Mouse (Mus musculus): ENCODE measurements at regions not wholly inside any gene's neighbourhood (a gene's known extent, or its start where the extent isn't known, plus 50 kb on each side); places are given as distances from the start of the nearest gene placed in this dataset.
"Not testable (repeated sequence)": the region's sequence is repeated elsewhere in the genome, so short reads cannot be mapped to it uniquely, and the experiment has no call there.

DNA sequence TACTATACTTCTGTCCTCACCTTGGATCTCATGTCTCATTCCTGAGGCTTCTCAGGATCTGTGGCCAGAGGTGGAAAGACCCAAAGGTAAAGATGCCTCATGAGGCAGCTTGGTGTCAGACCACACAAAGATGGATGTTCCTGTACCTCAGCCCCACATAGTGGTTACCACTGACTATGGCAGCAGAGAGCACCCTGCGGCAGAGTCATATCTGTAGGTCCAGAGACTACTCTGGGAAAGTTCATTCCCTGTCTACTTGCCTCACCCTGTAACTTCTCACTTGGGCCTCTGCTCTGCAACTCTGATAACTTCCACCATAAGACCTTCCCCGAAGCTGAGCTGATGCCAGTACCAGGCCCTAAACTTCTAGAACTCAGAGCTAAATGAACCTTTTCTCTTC is 91.9 kb upstream of the Klf13 start:
- no peak for DNase-seq (ENCODE audit: low read depth)

- no peak for DNase-seq (ENCODE audit: low read depth)
Observed at GRCm38 (mm10) chr7:64027100-64027499, 88.4 kb upstream of the Klf13 start.

DNA sequence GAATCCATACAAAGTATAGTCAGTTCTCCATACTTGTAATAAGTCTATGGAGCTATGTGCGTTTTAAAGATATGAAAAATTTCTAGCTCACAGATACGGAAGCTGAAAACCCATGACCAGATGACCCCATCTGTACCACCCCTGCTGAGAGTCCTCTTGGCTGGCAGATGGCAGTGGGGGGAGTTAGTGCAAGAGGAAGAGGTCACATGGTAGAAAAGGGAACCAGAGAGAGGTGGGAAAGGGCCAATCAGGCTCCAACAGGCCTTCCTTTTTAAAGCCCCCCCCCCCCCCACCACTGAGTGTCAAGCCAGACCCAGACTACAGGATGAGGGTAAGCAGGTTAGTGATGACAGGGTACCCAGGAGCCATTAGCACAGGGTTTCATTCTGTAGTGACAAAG is 86.4 kb upstream of the Klf13 start:
- no peak for DNase-seq (ENCODE audit: low read depth)

- DNase-seq (ENCODE audit: low read depth): no peak
Observed at GRCm38 (mm10) chr7:64024253-64024652, 85.5 kb upstream of the Klf13 start.

DNA sequence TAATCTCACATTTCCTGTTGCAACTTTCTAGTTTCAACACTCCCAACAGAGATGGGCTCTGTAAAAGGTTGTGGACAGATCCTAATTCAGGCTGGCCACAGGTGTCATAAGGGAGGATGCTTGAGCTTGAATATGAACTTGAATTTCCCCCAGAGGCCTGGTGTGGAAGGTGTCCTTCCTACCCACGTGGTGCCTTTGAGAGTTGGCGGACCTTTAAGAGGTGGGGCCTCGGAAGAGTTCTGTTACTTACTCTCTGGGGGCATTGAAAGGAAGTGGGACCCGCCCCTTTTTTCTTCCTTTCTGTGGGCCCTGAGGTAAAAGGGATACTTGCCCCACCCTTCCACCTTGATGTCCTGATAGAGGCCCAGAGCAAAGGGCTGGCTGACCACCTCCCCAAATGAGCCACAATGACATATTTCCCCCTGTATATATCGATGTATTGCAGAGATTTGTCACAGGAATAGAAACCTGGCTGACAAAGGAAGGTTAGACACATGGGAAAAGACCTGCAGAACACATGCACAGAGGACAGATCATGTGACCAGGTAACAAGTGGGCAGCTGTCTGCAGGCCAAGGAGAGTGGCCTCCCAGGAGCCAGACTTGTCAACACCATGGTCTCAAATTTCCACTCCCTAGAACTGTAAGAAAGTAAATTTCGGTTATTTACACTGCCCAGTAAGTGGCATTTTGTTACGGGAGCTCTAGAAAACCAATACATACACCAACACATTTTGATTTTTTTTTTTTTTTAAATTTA is 84.2 kb upstream of the Klf13 start:
- DNase-seq (ENCODE audit: low read depth): no peak

DNA sequence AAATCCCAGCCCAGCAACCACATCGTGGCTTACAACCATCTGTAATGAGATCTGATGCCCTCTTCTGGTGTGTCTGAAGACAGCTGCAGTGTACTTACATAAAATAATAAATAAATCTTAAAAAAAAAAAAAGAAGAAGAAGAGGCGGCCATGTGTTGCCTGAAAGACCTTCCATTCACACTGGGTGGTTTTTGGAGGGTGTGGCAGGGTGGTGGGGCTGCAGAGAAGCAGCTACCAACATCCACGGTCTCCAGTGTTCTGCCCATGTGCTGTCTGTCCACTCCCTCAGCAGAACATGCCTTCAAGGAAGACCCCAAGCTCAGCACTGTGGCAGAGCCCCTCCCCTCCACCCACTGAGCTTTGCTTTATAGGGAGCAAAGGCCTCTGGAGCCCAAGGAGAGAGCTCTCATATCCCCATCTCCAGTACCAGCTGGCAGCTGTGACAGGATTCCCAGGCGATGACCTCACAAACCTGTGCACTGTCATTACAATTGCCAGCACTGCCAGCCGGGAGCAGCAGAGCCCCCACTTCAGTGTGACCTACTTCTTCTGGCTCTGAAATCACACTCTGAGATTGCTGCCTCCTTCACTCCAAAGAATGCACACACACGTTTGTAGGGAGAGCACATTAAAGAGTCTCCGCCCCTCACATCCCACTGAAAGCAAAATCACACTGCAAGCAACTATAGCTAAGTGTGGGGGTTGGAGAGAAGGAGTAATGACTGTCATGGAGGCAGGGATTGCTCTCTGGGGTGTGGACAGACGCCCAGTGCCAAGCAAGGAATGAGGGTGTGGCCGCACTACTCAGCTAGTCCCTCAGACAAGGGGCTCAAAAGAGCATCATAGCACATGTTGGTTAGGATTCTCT is 82.8 kb upstream of the Klf13 start:
- no peak for DNase-seq (ENCODE audit: low read depth)

DNA sequence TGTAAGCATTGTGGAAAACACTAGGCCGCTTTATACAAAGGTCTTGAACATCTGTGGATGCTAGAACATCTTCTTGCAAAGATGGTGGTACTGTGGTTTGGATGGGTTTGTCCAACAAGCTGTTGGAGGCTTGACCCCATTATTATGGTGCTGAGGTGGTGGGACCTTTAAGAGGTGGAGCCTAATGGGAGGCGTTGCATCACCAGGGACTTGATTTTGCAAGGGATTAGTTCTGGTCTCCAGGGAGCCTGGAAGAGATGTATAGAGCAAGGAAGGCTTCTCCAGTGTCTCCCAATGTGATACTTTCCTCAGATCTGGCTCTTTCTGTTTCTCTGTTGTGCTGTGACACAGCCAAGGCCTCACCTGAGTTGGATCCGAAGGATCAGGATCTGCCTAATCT is 79.4 kb upstream of the Klf13 start:
- no peak for DNase-seq (ENCODE audit: low read depth)

GRCm38 (mm10) chr7:64016874-64017273 is 78.2 kb upstream of the Klf13 start:
- no peak for DNase-seq (ENCODE audit: low read depth)

DNA sequence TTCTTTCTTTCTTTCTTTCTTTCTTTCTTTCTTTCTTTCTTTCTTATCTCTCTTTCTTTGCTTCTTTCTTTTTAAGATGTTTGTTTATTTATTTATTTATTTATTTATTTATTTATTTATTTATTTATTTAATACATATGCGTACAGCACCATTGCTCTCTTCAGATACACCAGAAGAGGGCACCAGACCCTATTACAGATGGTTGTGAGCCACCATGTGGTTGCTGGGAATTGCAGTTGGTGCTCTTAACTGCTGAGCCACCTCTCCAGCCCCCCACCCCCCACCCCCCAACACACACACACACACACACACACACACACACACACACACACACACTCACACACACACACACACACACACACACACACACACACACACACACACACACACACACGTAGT is 76.4 kb upstream of the Klf13 start:
- not testable (repeated sequence) for DNase-seq (ENCODE audit: low read depth)

GRCm38 (mm10) chr7:64014227-64014626 is 75.5 kb upstream of the Klf13 start:
- DNase-seq (ENCODE audit: low read depth): no peak

DNA sequence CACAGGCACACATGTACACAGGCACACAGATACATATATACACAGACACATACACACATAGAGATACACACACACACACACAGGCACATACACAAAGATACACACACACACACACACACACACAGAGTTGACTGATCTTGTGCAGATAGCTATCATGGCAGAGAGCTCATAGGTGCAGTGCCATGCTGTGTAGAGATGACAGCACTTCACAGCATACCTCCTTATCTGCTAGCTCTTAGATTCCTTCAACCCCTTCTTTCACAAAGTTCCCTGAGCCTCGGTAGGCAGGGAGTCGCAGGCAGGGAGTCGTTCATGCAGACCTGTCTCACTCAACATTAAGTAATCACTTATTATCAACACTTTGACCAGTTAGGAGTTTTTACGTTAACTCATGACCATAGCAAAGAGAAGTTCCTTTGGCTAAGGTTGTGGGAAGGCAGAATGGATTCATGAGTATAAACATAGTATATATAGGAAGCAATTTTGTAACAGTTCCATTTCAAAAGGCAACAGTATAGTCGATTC is 74.4 kb upstream of the Klf13 start:
- DNase-seq (ENCODE audit: low read depth): no peak

- DNase-seq (ENCODE audit: low read depth): no peak
Observed at GRCm38 (mm10) chr7:64012268-64012601, 73.5 kb upstream of the Klf13 start.

DNA sequence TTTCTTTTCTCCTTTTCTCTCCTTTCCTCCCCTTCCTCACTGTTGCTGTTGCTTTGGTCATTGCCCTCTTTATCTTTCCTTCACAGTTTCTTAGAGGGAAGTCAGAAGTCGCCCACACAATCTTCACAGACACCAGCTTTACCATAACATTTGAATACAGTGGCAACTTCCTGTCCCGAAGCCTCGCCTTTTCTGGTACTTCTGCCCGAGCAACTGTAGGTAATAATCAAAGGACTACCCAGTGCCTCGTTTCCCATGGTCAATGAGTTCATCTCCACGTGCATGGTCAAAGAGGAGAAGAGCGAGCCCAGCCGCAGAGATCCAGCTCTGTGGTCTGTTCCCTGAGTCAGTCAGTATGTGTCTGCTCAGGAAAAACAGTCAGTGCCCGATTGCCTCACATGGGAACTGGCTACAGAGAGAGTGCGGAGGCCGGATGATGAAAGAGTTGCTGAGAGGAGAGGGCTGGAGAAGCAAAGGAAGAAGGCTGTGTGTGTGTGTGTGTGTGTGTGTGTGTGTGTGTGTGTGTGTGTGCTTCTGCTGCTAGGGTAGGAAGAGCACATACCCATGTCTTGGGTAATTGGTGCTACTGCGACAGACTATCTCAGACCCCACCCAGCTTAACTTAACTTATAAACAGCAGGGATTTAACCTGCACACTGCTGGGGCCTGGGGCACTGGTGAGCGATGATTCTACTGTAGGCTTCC is 73.0 kb upstream of the Klf13 start:
- peak; percentile 97 for DNase-seq (ENCODE audit: low read depth)

- DNase-seq (ENCODE audit: low read depth): no peak
Observed at GRCm38 (mm10) chr7:64010640-64011039, 71.9 kb upstream of the Klf13 start.

- DNase-seq (ENCODE audit: low read depth): no peak
Observed at GRCm38 (mm10) chr7:64007766-64008165, 69.1 kb upstream of the Klf13 start.

DNA sequence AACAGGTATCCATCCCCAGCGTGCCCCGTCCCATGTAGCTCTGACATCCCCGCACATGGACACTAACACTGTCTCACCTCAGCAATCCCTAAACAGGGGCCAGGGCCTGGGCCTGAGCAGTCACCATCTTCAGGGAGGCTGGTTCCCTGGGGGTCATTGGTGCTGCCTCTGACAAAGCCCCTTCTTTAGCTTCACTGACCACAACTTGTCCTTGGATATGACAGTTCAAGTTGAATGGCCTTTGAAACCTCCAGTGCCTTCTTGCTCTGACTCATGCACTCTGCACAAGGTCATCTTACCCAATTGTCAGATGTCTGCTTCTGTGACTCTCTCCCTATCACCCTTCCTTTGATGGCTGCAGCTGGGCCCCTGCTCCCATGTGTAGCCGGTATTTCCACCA is 68.2 kb upstream of the Klf13 start:
- DNase-seq (ENCODE audit: low read depth): no peak

- DNase-seq (ENCODE audit: low read depth): no peak
Observed at GRCm38 (mm10) chr7:64005765-64006164, 67.0 kb upstream of the Klf13 start.

DNA sequence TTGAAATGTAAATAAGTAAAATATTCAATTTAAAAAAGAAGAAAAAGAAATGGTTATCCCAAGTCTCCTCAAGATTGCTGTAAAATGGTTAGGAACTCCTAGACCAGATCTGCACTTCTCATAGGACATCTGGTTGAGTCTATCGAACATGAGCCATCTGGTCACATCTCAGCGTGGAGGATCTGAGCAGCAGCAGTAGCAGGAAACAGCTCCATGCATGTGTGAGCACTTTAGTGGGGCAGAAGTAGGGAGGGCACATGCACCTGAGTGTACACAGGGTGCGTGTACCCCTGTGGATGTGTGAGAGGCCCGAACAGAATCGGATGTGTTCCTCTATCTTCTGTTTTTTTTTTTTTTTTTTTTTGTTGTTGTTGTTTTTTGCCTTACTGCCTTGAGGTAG is 65.2 kb upstream of the Klf13 start:
- DNase-seq (ENCODE audit: low read depth): no peak

DNA sequence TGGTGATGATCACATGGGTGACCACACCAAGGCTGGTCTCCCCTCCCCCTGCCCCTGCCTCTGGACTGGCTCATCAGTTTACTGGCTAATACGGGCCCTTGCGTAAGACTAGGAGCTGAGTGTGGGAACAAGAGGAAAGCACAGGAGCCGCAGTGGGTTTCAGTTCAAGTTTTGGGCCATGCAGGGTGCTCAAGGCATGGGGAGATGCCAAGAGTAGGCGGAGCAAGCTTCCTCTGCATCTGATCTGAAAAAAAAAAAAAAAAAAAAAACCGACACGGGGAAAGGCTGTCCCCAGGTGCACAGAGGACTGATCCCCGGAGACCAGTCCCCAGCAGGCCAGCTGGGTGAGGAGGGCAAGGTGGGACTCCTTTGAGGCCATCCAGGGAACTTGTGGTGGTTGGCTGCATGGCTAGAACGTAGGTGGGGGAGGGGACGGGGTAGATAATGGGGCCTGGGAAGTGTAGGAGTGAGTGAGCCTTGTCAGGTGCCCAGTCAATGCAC is 62.9 kb upstream of the Klf13 start:
- peak; percentile 67 for DNase-seq (ENCODE audit: low read depth)

DNA sequence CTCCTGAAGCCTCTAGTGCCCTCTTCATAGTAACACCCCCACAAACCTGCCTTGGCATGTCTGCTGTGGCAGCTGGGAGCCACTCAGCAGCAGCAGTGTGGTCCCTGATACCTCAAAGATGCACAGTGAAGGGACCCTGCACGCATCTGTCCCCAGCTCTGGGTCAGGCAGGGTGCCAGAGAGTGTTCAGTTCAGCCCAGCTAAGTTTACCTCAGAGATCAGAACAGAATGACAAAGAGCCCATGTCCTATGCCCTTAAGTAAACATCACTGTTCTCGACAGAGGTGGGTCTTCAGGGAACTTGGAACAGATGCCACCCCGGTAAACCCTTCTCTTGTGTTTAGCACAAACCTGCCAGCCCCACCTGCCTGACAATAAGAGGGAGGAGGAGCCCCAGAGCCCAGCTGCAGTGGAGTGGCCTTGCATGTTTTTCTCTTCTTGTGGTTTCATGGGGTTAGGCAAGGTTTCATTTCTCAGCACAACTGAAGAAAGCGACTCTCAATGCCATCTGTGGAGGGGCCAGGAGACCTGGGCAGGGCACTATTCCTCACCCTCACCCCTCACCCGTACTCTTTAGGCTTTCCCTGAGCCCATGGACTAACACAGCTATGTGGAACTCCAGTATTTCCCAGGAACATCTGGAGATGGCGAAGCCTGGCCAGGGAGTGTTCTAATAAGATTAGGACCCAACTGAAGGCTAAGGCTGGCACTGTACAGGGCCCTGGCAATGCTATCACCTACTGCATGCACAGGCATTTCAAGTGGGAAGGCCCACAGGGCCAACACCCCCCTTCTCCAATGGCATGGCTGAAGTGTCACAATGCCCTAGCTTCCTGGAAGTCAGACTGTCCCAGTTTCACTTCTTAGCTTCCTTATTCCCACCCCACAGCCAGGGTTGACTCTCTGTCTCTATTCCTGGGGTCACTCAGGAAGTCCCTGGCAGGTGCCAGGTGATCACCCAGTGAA is 60.6 kb upstream of the Klf13 start:
- no peak for DNase-seq (ENCODE audit: low read depth)

DNA sequence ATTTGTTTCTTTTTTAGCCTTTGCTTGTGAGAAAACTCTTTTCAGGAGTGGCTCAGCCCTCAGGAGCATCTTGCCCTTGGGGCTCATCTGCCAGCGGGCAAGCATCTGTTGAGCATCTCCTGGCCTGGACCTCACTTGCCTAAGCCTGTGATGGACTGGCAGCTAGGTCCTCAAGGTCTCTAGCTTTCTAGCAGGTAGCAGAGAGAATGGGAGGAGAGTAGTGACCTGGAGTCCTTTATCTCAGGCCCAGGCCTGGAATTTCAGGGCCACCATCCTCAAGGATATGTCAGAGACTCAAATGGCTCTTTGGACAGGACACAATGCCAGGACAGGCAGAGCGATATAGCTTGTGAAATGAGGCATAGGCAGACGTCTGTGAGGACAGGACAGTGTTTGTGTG is 59.3 kb upstream of the Klf13 start:
- DNase-seq (ENCODE audit: low read depth): no peak

Data from fibroblast of lung, adult 2 months (primary cell).